Mouse (Mus musculus): ENCODE results near the gene Pafah1b1. TPM values are rescaled to one million over a fixed set of nuclear protein-coding genes. Genes with fewer than 3 reads are reported as not detected.

Gene Pafah1b1
- total RNA-seq, 4 experiments from 2014 or later: 107 to 135 (median 112) TPM

DNA sequence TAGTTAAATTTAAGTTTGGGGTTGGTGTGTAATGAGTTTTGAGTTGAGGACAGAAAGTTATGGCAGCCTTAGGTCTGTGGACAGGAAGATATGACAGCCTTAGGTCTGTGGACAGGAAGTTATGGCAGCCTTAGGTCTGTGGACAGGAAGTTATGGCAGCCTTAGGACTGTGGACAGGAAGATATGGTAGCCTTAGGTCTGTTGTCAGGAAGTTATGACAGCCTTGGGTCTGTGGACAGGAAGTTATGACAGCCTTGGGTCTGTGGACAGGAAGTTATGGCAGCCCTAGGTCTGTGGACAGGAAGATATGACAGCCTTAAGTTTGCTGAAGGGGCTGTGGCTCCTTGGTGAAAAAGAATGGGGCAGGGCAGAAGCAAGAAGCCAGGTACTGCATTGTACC is 99.1 kb downstream of the Pafah1b1 start:
- DNase-seq (ENCODE audit: low spot score in 2 of 2): no peak

Other genes with a start within 250 kb of the Pafah1b1 start
- gene Rap1gap2, start 113.8 kb downstream of the Pafah1b1 start, total RNA-seq (2022): 1 to 10 TPM; 3.7 to 6.6 (median 5.9) TPM
- gene Ccdc92b, start 105.1 kb downstream of the Pafah1b1 start, total RNA-seq (2022): under 1 TPM in 1 of 4 experiments, not detected in 3; 0.07 TPM
- gene Cluh, start 75.2 kb downstream of the Pafah1b1 start, total RNA-seq (2022): 10 to 100 TPM; 87.3 to 98.6 (median 92.7) TPM
- gene Mettl16, start 46.2 kb upstream of the Pafah1b1 start, total RNA-seq (2022): 10 to 100 TPM; 10.7 to 16.3 (median 12.4) TPM
- 10 to 100 TPM in 1 of 4 experiments, 1 to 10 TPM in 3; 5.8 to 11.7 (median 7.8) TPM for gene Mnt, start 106.2 kb upstream of the Pafah1b1 start, total RNA-seq (2022)
- 1 to 10 TPM; 1.3 to 2.0 (median 1.7) TPM for gene Sgsm2, start 172.4 kb upstream of the Pafah1b1 start, total RNA-seq (2022)
- 10 to 100 TPM; 26.3 to 39.2 (median 28.2) TPM for gene Tsr1, start 173.4 kb upstream of the Pafah1b1 start, total RNA-seq (2022)
- 10 to 100 TPM; 10.3 to 13.0 (median 11.7) TPM for gene Smg6, start 201.2 kb upstream of the Pafah1b1 start, total RNA-seq (2022)
- 10 to 100 TPM; 15.8 to 19.1 (median 17.0) TPM for gene Srr, start 201.3 kb upstream of the Pafah1b1 start, total RNA-seq (2022)